Mouse (Mus musculus): Measurements from ENCODE around the gene Slc9a3r1.

The Slc9a3r1 gene

GRCm38 (mm10) chr11:115223877-115224276 lies 60.7 kb downstream of the Slc9a3r1 start:
- DNase-seq (ENCODE audit: extremely low read depth, low read depth, low spot score) = no peak

DNA sequence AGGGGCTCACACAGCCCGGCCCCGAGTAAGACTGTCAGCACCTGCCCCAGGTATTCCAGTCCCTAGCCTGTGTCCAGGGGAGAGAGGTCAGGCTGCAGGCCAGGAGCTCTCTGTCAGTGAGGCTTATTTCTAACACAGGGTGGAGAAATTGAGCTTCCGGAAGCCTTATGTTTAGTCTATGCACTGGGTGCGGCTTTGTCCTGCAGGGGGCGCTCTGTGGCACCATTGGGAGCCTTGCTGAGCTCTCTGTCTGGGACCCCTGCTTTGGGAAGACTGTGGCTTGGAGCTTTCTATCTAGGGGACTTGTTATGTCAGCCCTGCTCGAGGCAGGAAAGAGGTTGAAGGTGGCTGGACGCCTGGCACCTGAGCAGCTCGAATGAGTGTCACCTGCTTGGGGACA lies 61.7 kb downstream of the Slc9a3r1 start:
- no peak for DNase-seq (ENCODE audit: extremely low read depth, low read depth, low spot score)

DNA sequence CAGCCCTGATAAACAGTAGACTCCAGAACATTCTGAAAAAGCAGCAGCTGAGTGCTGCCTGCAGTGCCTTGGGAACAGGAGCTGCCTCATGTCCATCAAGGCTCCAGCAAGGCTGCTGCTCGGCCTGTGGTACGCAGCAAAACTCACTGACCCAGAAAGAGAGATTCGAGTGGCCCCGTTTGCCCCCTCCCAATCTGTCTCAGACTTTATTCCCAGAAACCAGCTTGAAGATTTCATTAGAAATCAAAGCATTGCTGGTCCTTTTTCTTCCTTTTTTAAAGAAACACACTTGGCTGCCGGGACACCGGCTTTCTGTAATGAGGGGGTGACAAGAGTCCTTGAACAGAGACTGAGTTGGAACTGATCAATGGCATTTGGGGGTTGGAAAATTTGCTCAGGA lies 62.2 kb downstream of the Slc9a3r1 start:
- no peak for DNase-seq (ENCODE audit: extremely low read depth, low read depth, low spot score)

- DNase-seq (ENCODE audit: extremely low read depth, low read depth, low spot score) = no peak
Observed at GRCm38 (mm10) chr11:115226811-115227491, 63.8 kb downstream of the Slc9a3r1 start.

GRCm38 (mm10) chr11:115227640-115228039 lies 64.5 kb downstream of the Slc9a3r1 start:
- no peak for DNase-seq (ENCODE audit: extremely low read depth, low read depth, low spot score)

- no peak for DNase-seq (ENCODE audit: extremely low read depth, low read depth, low spot score)
Observed at GRCm38 (mm10) chr11:115228430-115228829, 65.3 kb downstream of the Slc9a3r1 start.

- DNase-seq (ENCODE audit: extremely low read depth, low read depth, low spot score) = no peak
Observed at GRCm38 (mm10) chr11:115229021-115229930, 66.1 kb downstream of the Slc9a3r1 start.
